Mouse (Mus musculus) thymus, adult 2 months (tissue): ENCODE data around the gene Olfr743.

Source experiments
- CTCF ChIP-seq: fragments of 200-500 bp; IDR thresholded peaks from 2 replicates; pipeline ENCODE4 v1.5.1; 2012; ENCODE audit warnings: mild to moderate bottlenecking, control low read depth, low read length, moderate library complexity, borderline replicate concordance; ENCODE audit not compliant: control insufficient read depth, poor library complexity, insufficient read depth; ENCODE audit errors: extremely low read depth
- POLR2A ChIP-seq: fragments of 200-500 bp; IDR thresholded peaks from 2 replicates; pipeline ENCODE4 v1.6.1; 2012; ENCODE audit warnings: mild to moderate bottlenecking, low read length, control low read depth, moderate library complexity; ENCODE audit not compliant: control insufficient read depth, poor library complexity, insufficient read depth; ENCODE audit errors: extremely low read depth

- TF ChIP-seq CTCF, result no peak
- TF ChIP-seq POLR2A, result no peak
Observed at GRCm38 (mm10) chr14:50503300-50503699, 18.3 kb upstream of the Olfr743 start, which contains the start of gene Olfr742.
